Mouse (Mus musculus) embryonic facial prominence, embryonic 15.5 days (tissue): Measurements from ENCODE around the gene 1600012H06Rik. TPM values are rescaled to one million over a fixed set of nuclear protein-coding genes. Genes with fewer than 3 reads are reported as not detected.
"Not testable (repeated sequence)": the region's sequence is repeated elsewhere in the genome, so short reads cannot be mapped to it uniquely, and the experiment has no call there.

Experiments
- ATAC-seq: fragments of 200-750 bp; cut with Nextera tagmentation; 2 replicates; pipeline ENCODE4 v1.8.0; 2017; ENCODE audit warnings: low read depth, moderate TSS enrichment; ENCODE audit not compliant: insufficient number of reproducible peaks, low FRiP score, low TSS enrichment
- H3K27ac ChIP-seq: fragments of 300-500 bp; sonication (generic); replicated peaks from 2 replicates; pipeline ENCODE4 v1.5.1; 2015; ENCODE audit warnings: mild to moderate bottlenecking, inconsistent platforms
- H3K27me3 ChIP-seq: fragments of 300-500 bp; sonication (generic); 2 replicates; pipeline ENCODE4 v1.6.1; 2015; ENCODE audit warnings: inconsistent platforms
- H3K36me3 ChIP-seq: fragments of 300-500 bp; sonication (generic); 2 replicates; pipeline ENCODE4 v1.6.1; 2015; ENCODE audit warnings: mild to moderate bottlenecking, inconsistent platforms
- H3K4me1 ChIP-seq: fragments of 300-500 bp; sonication (generic); 2 replicates; pipeline ENCODE4 v1.6.1; 2015; ENCODE audit warnings: inconsistent platforms
- H3K4me2 ChIP-seq: fragments of 300-500 bp; sonication (generic); replicated peaks from 2 replicates; pipeline ENCODE4 v1.6.1; 2015; ENCODE audit warnings: mild to moderate bottlenecking, inconsistent platforms
- H3K4me3 ChIP-seq: fragments of 300-500 bp; sonication (generic); replicated peaks from 2 replicates; pipeline ENCODE4 v1.5.1; 2015; ENCODE audit warnings: mild to moderate bottlenecking, inconsistent platforms
- H3K9ac ChIP-seq: fragments of 300-500 bp; sonication (generic); 2 replicates; pipeline ENCODE4 v1.6.1; 2015; ENCODE audit warnings: inconsistent platforms
- H3K9me3 ChIP-seq: fragments of 300-500 bp; sonication (generic); replicated peaks from 2 replicates; pipeline ENCODE4 v1.6.1; 2016; ENCODE audit warnings: inconsistent platforms
- WGBS: fragments of 180-500 bp; shearing (Covaris S2); methylation state at CpG from one replicate; pipeline ENCODE4 v1.1.7; 2015; 5-methylcytosine and 5-hydroxymethylcytosine counted together
- polyA plus RNA-seq: library from polyadenylated mRNA; unstranded; fragments of >200 nt; fragmentation: Nextera tagmentation; extraction: Ambion mirVana; gene quantifications from 2 replicates; pipeline ENCODE4 v1.2.1, GENCODE M21; 2015

Gene 1600012H06Rik
- polyA plus RNA-seq, 1 experiment from 2014 or later: 40.7 TPM

GRCm38 (mm10) chr17:14944551-14944950 is 1.6 kb downstream of the 1600012H06Rik start:
- Histone ChIP-seq H3K9ac (no peak overlapping the region), H3K4me2 (no peak overlapping the region), H3K4me1 (peaks cover 19% of the 10 kb centered on the region), H3K27ac (no peak overlapping the region), H3K36me3 (peaks cover 20% of the 10 kb centered on the region), H3K9me3 (no peaks in the 10 kb centered on the region), H3K27me3 (no peaks in the 10 kb centered on the region), H3K4me3 (no peak overlapping the region)
- no peak for ATAC-seq
- whole genome bisulfite sequencing: 85% methylated on average over 1 of the region's 1 CpGs

GRCm38 (mm10) chr17:14949161-14949827 is 6.3 kb downstream of the 1600012H06Rik start:
- Histone ChIP-seq H3K27ac (no peak overlapping the region), H3K4me2 (no peak overlapping the region), H3K4me3 (no peak overlapping the region), H3K9me3 (no peaks in the 10 kb centered on the region), H3K4me1 (peaks cover 7% of the 10 kb centered on the region; the same call in 1 of the 2 replicates), H3K27me3 (no peaks in the 10 kb centered on the region), H3K9ac (no peak overlapping the region), H3K36me3 (peaks cover 54% of the 10 kb centered on the region)
- 77% methylated on average over 7 of the region's 7 CpGs for WGBS
- ATAC-seq: no peak

DNA sequence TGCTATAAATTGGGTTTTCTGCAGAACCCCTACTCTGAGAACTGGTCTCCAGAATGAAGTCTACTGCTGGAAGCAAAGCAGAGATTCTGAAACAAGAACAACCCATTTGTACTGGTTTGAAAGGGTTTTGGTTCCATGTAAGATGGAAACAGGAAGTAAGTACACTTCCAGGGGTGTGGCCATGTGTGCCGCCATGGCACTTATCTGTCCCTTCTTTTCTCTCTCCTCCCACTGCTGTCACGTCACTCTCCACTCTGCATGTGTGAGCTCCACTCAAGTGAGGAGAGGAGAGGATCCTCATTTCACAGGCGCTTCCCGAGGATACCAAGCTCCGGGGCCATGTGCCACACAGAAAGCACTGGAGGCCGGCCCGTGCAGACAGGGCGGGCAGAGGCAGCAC is 10.5 kb downstream of the 1600012H06Rik start:
- H3K36me3 ChIP-seq: peaks cover 48% of the 10 kb centered on the region
- H3K9ac ChIP-seq: no peak overlapping the region
- H3K4me2 ChIP-seq: no peak overlapping the region
- no peaks in the 10 kb centered on the region for H3K9me3 ChIP-seq
- no peaks in the 10 kb centered on the region for H3K27me3 ChIP-seq
- H3K4me1 ChIP-seq: no peaks in the 10 kb centered on the region
- no peak overlapping the region for H3K4me3 ChIP-seq
- no peak for ATAC-seq
- no peak overlapping the region for H3K27ac ChIP-seq
- 89% methylated on average over 8 of the region's 8 CpGs for WGBS

GRCm38 (mm10) chr17:14958686-14959327 is 15.8 kb downstream of the 1600012H06Rik start:
- Histone ChIP-seq H3K4me2 (no peak overlapping the region), H3K27ac (no peak overlapping the region)
- no peak for ATAC-seq

GRCm38 (mm10) chr17:14959979-14960378 is 17.0 kb downstream of the 1600012H06Rik start:
- no peak overlapping the region for H3K9ac ChIP-seq
- 26% methylated on average over 3 of the region's 3 CpGs for WGBS
- H3K4me1 ChIP-seq: peaks cover 6% of the 10 kb centered on the region
- no peak for ATAC-seq
- H3K36me3 ChIP-seq: 0 out of 2 replicates have a peak, but pooled peaks cover under 1% of the 10 kb centered on the region
- no peaks in the 10 kb centered on the region for H3K9me3 ChIP-seq
- H3K27ac ChIP-seq: no peak overlapping the region
- no peaks in the 10 kb centered on the region for H3K27me3 ChIP-seq
- H3K4me3 ChIP-seq: peak overlapping the region; percentile 30
- H3K4me2 ChIP-seq: peak overlapping the region; percentile 48

More at GRCm38 (mm10) chr17:14958686-14959327, 15.8 kb downstream of the 1600012H06Rik start:
- no peak overlapping the region for H3K9ac ChIP-seq
- H3K4me1 ChIP-seq: peaks cover 6% of the 10 kb centered on the region
- H3K9me3 ChIP-seq: no peaks in the 10 kb centered on the region
- peaks cover 11% of the 10 kb centered on the region for H3K36me3 ChIP-seq
- no peaks in the 10 kb centered on the region for H3K27me3 ChIP-seq
- H3K4me3 ChIP-seq: no peak overlapping the region
- WGBS: 84% methylated on average over 5 of the region's 5 CpGs

- Histone ChIP-seq H3K36me3 (no peaks in the 10 kb centered on the region), H3K4me2 (peak overlapping the region; percentile 85), H3K4me1 (peaks cover 6% of the 10 kb centered on the region), H3K27ac (no peak overlapping the region), H3K27me3 (no peaks in the 10 kb centered on the region), H3K9me3 (no peaks in the 10 kb centered on the region), H3K9ac (peak overlapping the region; percentile 78), H3K4me3 (peak overlapping the region; percentile 73)
- 1% methylated on average over 19 of the region's 23 CpGs for WGBS
- ATAC-seq: no peak
These were observed 17.5 kb downstream of the 1600012H06Rik start for GRCm38 (mm10) chr17:14960520-14960919.

DNA sequence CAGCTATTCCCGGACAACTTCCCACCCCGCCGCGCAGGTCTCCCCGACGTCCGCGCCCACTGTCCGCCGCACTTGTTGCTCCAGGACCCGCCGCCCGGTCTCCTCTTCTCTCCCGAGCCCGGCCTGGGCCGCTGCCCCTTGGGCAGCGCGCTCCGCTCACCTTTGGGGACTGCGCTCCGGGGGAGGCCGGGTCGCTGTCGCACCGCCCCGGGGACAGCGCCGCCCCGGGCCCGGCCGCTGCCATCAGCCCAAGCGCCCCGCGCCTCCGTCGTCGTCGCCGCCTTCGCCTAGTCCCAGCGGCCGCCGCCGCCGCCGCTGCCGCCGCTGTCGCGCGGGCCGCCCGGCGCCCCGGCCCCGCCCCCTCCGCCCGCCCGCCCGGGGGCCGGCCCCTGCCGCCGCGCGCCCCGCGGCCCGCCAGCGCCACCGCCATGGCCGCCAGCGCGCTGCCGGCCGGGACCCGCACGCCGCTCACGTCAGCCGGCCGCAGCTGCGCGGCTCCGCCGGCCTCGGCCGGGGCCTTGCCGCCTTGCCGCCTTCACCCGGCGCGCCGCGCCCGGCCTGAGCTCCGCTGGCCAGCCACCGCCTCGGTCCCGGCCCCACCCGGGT is 18.1 kb downstream of the 1600012H06Rik start, which contains the start of gene Phf10:
Gene Phf10 (minus strand): TSS at position 323 of the 606 bp plus-strand sequence.
- not testable (repeated sequence) for H3K9me3 ChIP-seq, H3K36me3 ChIP-seq, H3K27me3 ChIP-seq, H3K4me1 ChIP-seq
- Histone ChIP-seq H3K4me2 (peak within 1 kb of the TSS; percentile 85), H3K4me3 (peak within 1 kb of the TSS; percentile 73), H3K9ac (peak within 1 kb of the TSS; percentile 78), H3K27ac (peak within 1 kb of the TSS; percentile 75; the same call in 1 of the 2 replicates)
- ATAC-seq: peak; percentile 81
- under 1% methylated on average over 54 of the region's 100 CpGs for WGBS

GRCm38 (mm10) chr17:14961557-14962154 is 18.7 kb downstream of the 1600012H06Rik start:
- WGBS: no CpG with 5 or more reads among the region's 44 CpGs
- ATAC-seq: peak; percentile 94
- H3K4me1 ChIP-seq: not testable (repeated sequence)

DNA sequence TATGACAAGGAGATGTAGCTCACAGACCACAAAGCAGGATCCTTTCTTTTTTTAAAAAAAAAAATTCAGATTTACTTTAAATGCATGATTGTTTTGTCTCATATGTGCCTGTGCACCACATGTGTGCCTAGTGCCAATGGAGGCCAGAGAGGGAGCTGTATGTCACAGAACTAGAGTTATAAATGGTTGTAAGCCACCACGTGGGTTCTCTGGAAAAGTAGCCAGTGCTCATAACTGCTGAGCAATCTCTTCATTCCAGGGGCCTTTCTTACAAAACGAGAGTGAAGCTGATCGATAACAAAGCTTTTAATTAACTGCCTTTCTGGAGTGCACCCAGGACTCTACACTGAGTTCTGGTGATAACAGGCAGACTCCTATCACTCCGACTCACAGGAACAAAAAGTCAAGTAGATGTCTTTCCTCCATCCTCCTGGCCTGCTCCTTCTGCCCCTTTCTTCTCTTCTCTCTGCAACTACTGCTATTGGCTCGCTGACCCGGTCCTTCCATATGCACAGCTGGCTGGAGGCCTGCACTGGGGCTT is 25.5 kb downstream of the 1600012H06Rik start:
- H3K4me2 ChIP-seq, H3K27me3 ChIP-seq, H3K4me3 ChIP-seq, H3K9ac ChIP-seq, ATAC-seq, H3K27ac ChIP-seq, H3K4me1 ChIP-seq, H3K9me3 ChIP-seq, H3K36me3 ChIP-seq: not testable (repeated sequence)
- no CpG with 5 or more reads among the region's 6 CpGs for WGBS

More at GRCm38 (mm10) chr17:14961557-14962154, 18.7 kb downstream of the 1600012H06Rik start:
- not testable (repeated sequence) for H3K9ac ChIP-seq, H3K27me3 ChIP-seq, H3K27ac ChIP-seq, H3K36me3 ChIP-seq, H3K4me2 ChIP-seq, H3K4me3 ChIP-seq, H3K9me3 ChIP-seq

DNA sequence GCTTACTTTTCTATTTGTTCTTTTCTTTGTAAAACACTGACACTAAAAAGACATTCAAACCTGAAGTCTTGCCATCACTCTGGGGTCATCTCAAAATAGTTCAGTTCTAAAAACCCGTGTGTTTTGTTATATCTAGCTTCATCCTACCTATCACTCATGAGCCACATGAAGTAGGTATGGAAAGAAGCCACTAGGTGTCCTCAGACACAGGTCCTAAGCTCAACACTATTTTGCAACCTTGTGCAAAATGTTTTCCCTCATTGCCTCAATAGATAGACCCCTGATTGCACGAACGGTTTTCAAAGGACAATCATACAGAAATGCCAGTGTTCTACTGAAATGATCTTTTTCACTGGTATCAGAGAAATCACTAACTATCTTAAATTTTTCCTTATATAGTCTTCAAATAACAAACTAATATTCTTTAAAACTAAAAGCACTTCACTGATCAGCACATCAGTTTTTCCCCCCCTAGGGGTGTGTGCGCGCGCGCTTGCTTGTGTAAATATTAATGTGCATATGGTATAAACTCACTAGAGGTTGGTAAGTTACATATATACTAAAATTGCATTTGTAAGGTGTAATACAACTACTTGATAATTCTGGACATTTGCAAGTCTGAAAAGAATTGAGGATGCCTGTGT is 34.9 kb downstream of the 1600012H06Rik start:
- H3K36me3 ChIP-seq, H3K4me3 ChIP-seq, H3K27ac ChIP-seq, H3K9me3 ChIP-seq, H3K27me3 ChIP-seq, H3K9ac ChIP-seq, H3K4me1 ChIP-seq, ATAC-seq, H3K4me2 ChIP-seq: not testable (repeated sequence)
- under 1% methylated on average over 4 of the region's 7 CpGs for WGBS
